Mouse (Mus musculus) testis, adult 2 months (tissue): Measurements from ENCODE around the gene Tmem219.

Source experiments
- CTCF ChIP-seq: fragments of 200-500 bp; IDR thresholded peaks from 2 replicates; pipeline ENCODE4 v1.5.1; 2012; ENCODE audit warnings: low read depth, mild to moderate bottlenecking, inconsistent platforms, low read length, moderate library complexity; ENCODE audit not compliant: control insufficient read depth, insufficient read depth, insufficient replicate concordance
- POLR2A ChIP-seq: fragments of 200-500 bp; IDR thresholded peaks from 2 replicates; pipeline ENCODE4 v1.6.1; 2012; ENCODE audit warnings: low read depth, mild to moderate bottlenecking, inconsistent platforms, low read length, moderate library complexity; ENCODE audit not compliant: control insufficient read depth

DNA sequence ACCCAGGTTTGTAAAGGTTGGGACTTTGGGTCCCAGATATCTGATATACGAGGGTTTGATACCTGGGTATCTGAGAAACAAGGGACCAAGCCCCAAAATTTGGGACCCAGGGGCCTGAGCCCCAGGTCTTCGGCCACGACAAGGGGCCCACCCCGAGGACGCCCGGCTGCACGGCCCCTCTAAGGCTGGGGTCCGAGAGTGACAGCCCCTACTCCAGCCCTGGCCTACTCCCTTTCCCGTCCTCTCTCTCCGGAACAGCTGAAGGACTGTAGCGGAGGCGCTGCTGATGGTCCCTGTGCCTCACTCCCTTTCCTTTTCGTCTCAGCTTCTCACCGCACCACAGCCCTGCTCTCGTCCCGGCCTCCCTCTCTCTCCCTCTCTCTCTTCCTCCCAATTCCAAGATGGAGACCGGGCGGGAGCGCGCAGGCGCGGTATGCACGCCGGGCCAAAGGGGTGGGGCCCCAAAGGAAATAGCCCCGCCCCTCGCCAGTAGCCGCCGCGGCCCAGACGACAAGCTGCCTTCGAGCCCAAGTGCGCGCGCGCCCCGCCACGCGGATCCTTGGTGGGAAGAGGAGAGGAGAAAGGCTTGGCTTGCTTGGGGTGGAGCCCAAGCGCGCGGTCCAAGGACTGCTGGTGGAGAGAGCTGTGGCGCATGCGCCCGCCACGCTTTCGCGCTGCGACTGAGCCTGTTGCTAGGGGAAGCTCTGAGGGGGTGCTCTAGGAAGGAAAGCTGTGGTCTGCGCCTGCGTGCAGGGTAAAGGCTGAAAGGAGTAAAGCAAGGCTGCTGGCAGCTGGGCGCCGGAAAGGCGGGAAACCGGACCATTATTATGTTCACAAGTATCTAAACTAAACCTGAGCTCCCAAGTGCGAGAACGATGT is 38.2 kb downstream of the Tmem219 start, which contains the start of gene Taok2:
- TF ChIP-seq CTCF (no peak), POLR2A (peak; percentile 33)
